Mouse (Mus musculus) frontal cortex, postnatal 14 days (tissue): ENCODE measurements around the gene Ret.

Experiments used
- DNase-seq, 2 experiments: peaks; one replicate each; pipeline ENCODE4 v3.0.0; 2022; ENCODE audit warnings: low spot score in 2 of 2

The Ret gene

DNA sequence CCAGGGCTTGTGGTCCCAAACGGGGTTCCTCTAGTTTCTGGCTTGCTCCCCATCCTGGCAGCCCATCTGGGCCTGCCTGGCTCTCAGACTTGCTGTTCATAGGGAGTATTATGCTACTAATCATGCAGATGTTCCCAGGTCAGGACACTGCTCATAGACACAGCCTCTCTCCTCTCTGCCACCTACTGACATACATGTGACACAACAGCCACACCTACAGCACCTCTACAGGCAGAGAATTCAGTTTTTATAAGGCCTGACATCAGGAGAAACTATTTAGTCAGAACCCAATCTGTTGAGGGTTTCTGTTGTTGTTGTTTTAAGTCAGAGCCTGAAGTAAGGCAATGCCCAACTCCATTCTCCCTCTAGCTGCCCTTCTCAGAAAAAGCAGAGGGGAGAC, 85.7 kb downstream of the Ret start:
- no peak for DNase-seq
